Mouse (Mus musculus) spleen, adult 2 months (tissue): ENCODE measurements at regions not wholly inside any gene's neighbourhood (a gene's known extent, or its start where the extent isn't known, plus 50 kb on each side); places are given as distances from the start of the nearest gene placed in this dataset.

Source experiments
- DNase-seq, 2 experiments: peaks; one replicate each; pipeline versions ENCODE4 v3.0.0 to v3.0.0-alpha.2; 2012 to 2021; ENCODE audit warnings: low spot score in 2 of 2, low read depth in 1 of 2
- H3K27ac ChIP-seq: fragments of 200-500 bp; 2 replicates; pipeline ENCODE4 v1.5.1; 2012; ENCODE audit warnings: low read length, inconsistent platforms; ENCODE audit not compliant: insufficient read depth
- H3K27me3 ChIP-seq: fragments of 200-500 bp; 2 replicates; pipeline ENCODE4 v1.6.1; 2012; ENCODE audit warnings: mild to moderate bottlenecking, moderate library complexity, low read length, inconsistent platforms; ENCODE audit not compliant: control insufficient read depth, insufficient read depth
- H3K36me3 ChIP-seq: fragments of 200-500 bp; 2 replicates; pipeline ENCODE4 v1.6.1; 2012; ENCODE audit warnings: mild to moderate bottlenecking, low read length, inconsistent platforms; ENCODE audit not compliant: control insufficient read depth, insufficient read depth
- H3K4me1 ChIP-seq: fragments of 200-500 bp; 2 replicates; pipeline ENCODE4 v1.6.1; 2011; ENCODE audit warnings: inconsistent platforms; ENCODE audit not compliant: control insufficient read depth, insufficient read depth, insufficient read length
- H3K4me3 ChIP-seq: fragments of 200-500 bp; 2 replicates; pipeline ENCODE4 v1.5.1; 2011; ENCODE audit warnings: mild to moderate bottlenecking, inconsistent platforms; ENCODE audit not compliant: insufficient read depth, insufficient read length; ENCODE audit errors: extremely low read depth
- CTCF ChIP-seq: fragments of 200-500 bp; IDR thresholded peaks from 2 replicates; pipeline ENCODE4 v1.5.1; 2011; ENCODE audit warnings: mild to moderate bottlenecking, inconsistent platforms; ENCODE audit not compliant: insufficient read depth, insufficient read length, insufficient replicate concordance; ENCODE audit errors: extremely low read depth
- POLR2A ChIP-seq: fragments of 200-500 bp; IDR thresholded peaks from 2 replicates; pipeline ENCODE4 v1.6.1; 2011; ENCODE audit warnings: low read depth, low read length, inconsistent platforms
- WGBS: fragments of 180-500 bp; shearing (Covaris S2); methylation state at CpG from one replicate; pipeline ENCODE4 v1.1.7; 2018; 5-methylcytosine and 5-hydroxymethylcytosine counted together

GRCm38 (mm10) chr13:92948560-92948959 lies 104.0 kb downstream of the Mtx3 start:
- 47% methylated on average over 2 of the region's 2 CpGs for WGBS
- peak in 1 of 2 experiments; percentile 9 for DNase-seq
- no peaks in the 10 kb centered on the region for H3K27me3 ChIP-seq
- no peak overlapping the region for H3K27ac ChIP-seq
- H3K4me3 ChIP-seq = no peak overlapping the region
- TF ChIP-seq CTCF = no peak
- TF ChIP-seq POLR2A = no peak
- H3K36me3 ChIP-seq = no peaks in the 10 kb centered on the region
- H3K4me1 ChIP-seq = peaks cover 9% of the 10 kb centered on the region

GRCm38 (mm10) chr13:92960031-92960430 lies 115.5 kb downstream of the Mtx3 start:
- no peaks in the 10 kb centered on the region for H3K27me3 ChIP-seq
- H3K4me1 ChIP-seq = peaks cover 5% of the 10 kb centered on the region; the same call in 1 of the 2 replicates
- WGBS = 65% methylated on average over 4 of the region's 4 CpGs
- H3K4me3 ChIP-seq = no peak overlapping the region
- no peaks in the 10 kb centered on the region for H3K36me3 ChIP-seq
- no peak for TF ChIP-seq CTCF
- no peak for TF ChIP-seq POLR2A
- H3K27ac ChIP-seq = no peak overlapping the region
- no peak for DNase-seq

- WGBS = 88% methylated on average over 5 of the region's 5 CpGs
Observed at GRCm38 (mm10) chr13:92962625-92963024, 118.1 kb downstream of the Mtx3 start.

GRCm38 (mm10) chr13:92963351-92963895 lies 118.9 kb downstream of the Mtx3 start:
- no peaks in the 10 kb centered on the region for H3K27me3 ChIP-seq
- H3K4me3 ChIP-seq = no peak overlapping the region
- TF ChIP-seq CTCF (no peak), POLR2A (no peak)
- no peak for DNase-seq
- no peak overlapping the region for H3K27ac ChIP-seq
- no peaks in the 10 kb centered on the region for H3K36me3 ChIP-seq
- 91% methylated on average over 2 of the region's 2 CpGs for WGBS
- H3K4me1 ChIP-seq = peaks cover 5% of the 10 kb centered on the region; the same call in 1 of the 2 replicates

More at GRCm38 (mm10) chr13:92962625-92963024, 118.1 kb downstream of the Mtx3 start:
- no peaks in the 10 kb centered on the region for H3K36me3 ChIP-seq
- peaks cover 5% of the 10 kb centered on the region; the same call in 1 of the 2 replicates for H3K4me1 ChIP-seq
- H3K27ac ChIP-seq = no peak overlapping the region
- TF ChIP-seq POLR2A = no peak
- TF ChIP-seq CTCF = no peak
- no peak overlapping the region for H3K4me3 ChIP-seq
- no peak for DNase-seq
- no peaks in the 10 kb centered on the region for H3K27me3 ChIP-seq

- H3K4me1 ChIP-seq = peaks cover 5% of the 10 kb centered on the region; the same call in 1 of the 2 replicates
- H3K27ac ChIP-seq = no peak overlapping the region
- WGBS = 10% methylated on average over 5 of the region's 5 CpGs
- no peak for DNase-seq
- no peak overlapping the region for H3K4me3 ChIP-seq
- TF ChIP-seq CTCF (no peak), POLR2A (no peak)
- no peaks in the 10 kb centered on the region for H3K36me3 ChIP-seq
- H3K27me3 ChIP-seq = no peaks in the 10 kb centered on the region
Observed at GRCm38 (mm10) chr13:92964213-92964743, 119.7 kb downstream of the Mtx3 start.

GRCm38 (mm10) chr13:92967025-92967610 lies 122.6 kb downstream of the Mtx3 start:
- Histone ChIP-seq H3K27me3 (no peaks in the 10 kb centered on the region), H3K36me3 (no peaks in the 10 kb centered on the region), H3K4me3 (no peak overlapping the region), H3K27ac (no peak overlapping the region), H3K4me1 (peaks cover 5% of the 10 kb centered on the region; the same call in 1 of the 2 replicates)
- WGBS = 76% methylated on average over 1 of the region's 1 CpGs
- no peak for TF ChIP-seq POLR2A
- TF ChIP-seq CTCF = no peak
- no peak for DNase-seq

GRCm38 (mm10) chr13:92969579-92969978 lies 125.0 kb downstream of the Mtx3 start:
- H3K4me3 ChIP-seq = no peak overlapping the region
- TF ChIP-seq CTCF = no peak
- no peak for TF ChIP-seq POLR2A
- H3K36me3 ChIP-seq = no peaks in the 10 kb centered on the region
- H3K4me1 ChIP-seq = peaks cover under 1% of the 10 kb centered on the region; the same call in 1 of the 2 replicates
- no peak for DNase-seq
- H3K27me3 ChIP-seq = no peaks in the 10 kb centered on the region
- no peak overlapping the region for H3K27ac ChIP-seq
- WGBS = 53% methylated on average over 1 of the region's 1 CpGs
